Mouse (Mus musculus) heart, adult 2 months (tissue): ENCODE results near the gene Agpat4.

Source experiments
- CTCF ChIP-seq: fragments of 200-600 bp; IDR thresholded peaks from 2 replicates; pipeline ENCODE4 v1.8.1; 2022; ENCODE audit warnings: antibody characterized with exemption, mild to moderate bottlenecking, moderate library complexity
- POLR2A ChIP-seq: fragments of 200-500 bp; IDR thresholded peaks from 2 replicates; pipeline ENCODE4 v1.6.1; 2011; ENCODE audit warnings: mild to moderate bottlenecking, low read depth, low read length, control low read depth; ENCODE audit not compliant: insufficient read depth

DNA sequence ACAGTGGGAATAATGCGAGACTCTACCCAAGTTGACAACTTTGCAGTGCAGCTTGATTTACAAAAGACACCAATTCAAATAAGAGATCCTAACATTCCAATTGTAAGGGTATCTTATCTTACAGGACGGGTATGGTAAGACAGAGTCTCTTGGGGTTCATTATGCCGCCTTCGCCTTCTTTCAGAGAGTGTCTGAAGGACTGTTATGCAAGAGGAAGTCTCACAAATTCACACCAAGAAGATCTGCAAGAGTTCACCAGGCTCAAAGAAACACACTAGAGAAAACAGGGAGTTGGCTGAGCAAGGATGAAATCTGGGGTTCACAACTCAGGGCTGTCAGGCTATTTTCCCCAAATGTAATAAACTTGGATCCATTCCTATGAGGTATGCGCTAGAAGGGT is 36.3 kb upstream of the Agpat4 start:
- TF ChIP-seq POLR2A (no peak), CTCF (no peak)
